Mouse (Mus musculus) R1 (cell line): ENCODE results near the gene Atp7a.

ENCODE experiments used
- DNase-seq: peaks from one replicate; pipeline ENCODE4 v3.0.0-alpha.2; 2018; ENCODE audit warnings: low read depth, low spot score

Gene Atp7a

GRCm38 (mm10) chrX:106165089-106165488 is 138.0 kb downstream of the Atp7a start:
- DNase-seq, result peak; percentile 9

- peak; percentile 85 for DNase-seq
Measured at GRCm38 (mm10) chrX:106171106-106171852, 144.2 kb downstream of the Atp7a start.

- DNase-seq, result peak; percentile 21
Measured at GRCm38 (mm10) chrX:106171853-106172154, 144.7 kb downstream of the Atp7a start.
